Mouse (Mus musculus): ENCODE results near the gene Hs6st3.

The Hs6st3 gene

GRCm38 (mm10) chr14:119919177-119919576 lies 781.0 kb downstream of the Hs6st3 start:
- no peak for DNase-seq

All from lung, postnatal 36 days (tissue).